Mouse (Mus musculus) heart, embryonic 11.5 days (tissue): ENCODE data around the gene Ugt1a6b. TPM values are rescaled to one million over a fixed set of nuclear protein-coding genes. Genes with fewer than 3 reads are reported as not detected.

ENCODE experiments used
- ATAC-seq: fragments of 200-750 bp; cut with Nextera tagmentation; replicated peaks from 2 replicates; pipeline ENCODE4 v1.8.0; 2017; ENCODE audit warnings: moderate library complexity; ENCODE audit not compliant: insufficient number of reproducible peaks, low FRiP score, low TSS enrichment
- H3K27ac ChIP-seq: fragments of 300-500 bp; sonication (generic); 2 replicates; pipeline ENCODE4 v1.5.1; 2014; ENCODE audit warnings: mild to moderate bottlenecking, low read depth, low read length
- H3K27me3 ChIP-seq: fragments of 300-500 bp; sonication (generic); 2 replicates; pipeline ENCODE4 v1.6.1; 2014; ENCODE audit warnings: mild to moderate bottlenecking, low read length, mixed read lengths; ENCODE audit not compliant: control insufficient read depth, insufficient read depth
- H3K36me3 ChIP-seq: fragments of 300-500 bp; sonication (generic); 2 replicates; pipeline ENCODE4 v1.6.1; 2014; ENCODE audit warnings: mild to moderate bottlenecking, low read length, moderate library complexity, mixed read lengths; ENCODE audit not compliant: control insufficient read depth, insufficient read depth
- H3K4me1 ChIP-seq: fragments of 300-500 bp; sonication (generic); 2 replicates; pipeline ENCODE4 v1.6.1; 2014; ENCODE audit warnings: low read length; ENCODE audit not compliant: control insufficient read depth, insufficient read depth
- H3K4me2 ChIP-seq: fragments of 300-500 bp; sonication (generic); 2 replicates; pipeline ENCODE4 v1.6.1; 2014; ENCODE audit warnings: mild to moderate bottlenecking, moderate library complexity
- H3K4me3 ChIP-seq: fragments of 300-500 bp; sonication (generic); 2 replicates; pipeline ENCODE4 v1.5.1; 2014; ENCODE audit warnings: low read depth, low read length
- H3K9ac ChIP-seq: fragments of 300-500 bp; sonication (generic); 2 replicates; pipeline ENCODE4 v1.6.1; 2014; ENCODE audit warnings: mild to moderate bottlenecking, low read depth, low read length, moderate library complexity
- H3K9me3 ChIP-seq: fragments of 300-500 bp; sonication (generic); replicated peaks from 2 replicates; pipeline ENCODE4 v1.6.1; 2016; ENCODE audit warnings: low read length; ENCODE audit not compliant: control insufficient read depth
- whole genome bisulfite sequencing: fragments of 180-500 bp; shearing (Covaris S2); extraction: QIAGEN DNeasy Blood & Tissue Kit; methylation state at CpG from one replicate; pipeline ENCODE4 v1.1.7; 2014; ENCODE audit not compliant: insufficient replicate concordance; 5-methylcytosine and 5-hydroxymethylcytosine counted together
- polyA plus RNA-seq: library from polyadenylated mRNA; unstranded; fragments of >200 nt; fragmentation: Nextera tagmentation; extraction: Ambion mirVana; gene quantifications from 2 replicates; pipeline ENCODE4 v1.2.1, GENCODE M21; 2014

Ugt1a6b gene
- polyA plus RNA-seq, 1 experiment from 2014 or later = not detected

DNA sequence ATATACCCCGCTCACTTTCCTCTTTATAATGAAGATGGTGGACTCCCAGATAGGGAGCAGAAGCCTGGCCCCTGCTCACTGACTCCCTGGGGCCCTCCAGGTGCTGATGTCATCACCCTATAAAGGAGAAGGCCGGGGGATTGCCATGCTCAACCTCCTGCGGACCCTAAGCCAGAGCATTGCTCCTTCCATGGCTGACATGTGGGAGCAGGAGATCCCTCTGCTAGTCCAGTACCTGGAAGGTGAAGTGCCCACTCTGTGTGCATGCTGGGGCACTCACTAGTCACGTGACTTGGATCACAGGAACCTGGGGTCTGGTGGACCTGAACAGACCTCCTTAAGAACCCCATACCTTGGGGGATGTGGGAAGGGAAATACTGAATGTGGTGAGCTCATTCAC is 137.5 kb downstream of the Ugt1a6b start:
- H3K9me3 ChIP-seq = peaks cover 90% of the 10 kb centered on the region
- no peak overlapping the region for H3K4me3 ChIP-seq
- ATAC-seq = peak; percentile 4; the same call in 1 of the 2 replicates

DNA sequence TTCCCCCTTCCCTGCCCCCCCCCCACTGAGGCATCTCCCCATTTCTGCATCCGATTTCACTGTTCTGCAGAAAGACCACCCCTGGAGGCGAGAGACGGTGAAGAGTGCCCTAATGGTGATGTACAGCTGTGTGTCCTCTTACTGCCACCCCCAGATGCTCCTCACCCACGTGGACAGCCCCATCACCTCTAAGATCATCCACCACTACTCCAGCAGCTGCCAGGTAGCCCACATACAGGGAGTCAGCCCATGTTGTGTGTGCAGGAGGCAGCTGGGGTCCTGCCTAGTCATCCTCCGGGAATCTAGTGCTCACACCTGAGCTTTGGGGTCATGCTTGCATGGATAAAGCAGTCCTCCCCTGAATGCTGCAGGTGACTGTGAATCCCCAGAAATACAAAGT is 140.8 kb downstream of the Ugt1a6b start:
- H3K27ac ChIP-seq = no peak overlapping the region
- H3K36me3 ChIP-seq = no peaks in the 10 kb centered on the region
- H3K9ac ChIP-seq = no peak overlapping the region
- H3K4me1 ChIP-seq = no peaks in the 10 kb centered on the region
- no peak for ATAC-seq
- H3K9me3 ChIP-seq = peaks cover 93% of the 10 kb centered on the region
- no peak overlapping the region for H3K4me2 ChIP-seq
- no peak overlapping the region for H3K4me3 ChIP-seq
- no peaks in the 10 kb centered on the region for H3K27me3 ChIP-seq
- 56% methylated on average over 5 of the region's 5 CpGs for WGBS

More for the DNA sequence above, 137.5 kb downstream of the Ugt1a6b start:
- Histone ChIP-seq H3K4me2 (no peak overlapping the region), H3K4me1 (no peaks in the 10 kb centered on the region), H3K9ac (no peak overlapping the region), H3K27ac (no peak overlapping the region), H3K36me3 (no peaks in the 10 kb centered on the region), H3K27me3 (no peaks in the 10 kb centered on the region)
- WGBS = 68% methylated on average over 4 of the region's 4 CpGs

GRCm38 (mm10) chr1:88245881-88246280 is 142.8 kb downstream of the Ugt1a6b start:
- Histone ChIP-seq H3K9ac (no peak overlapping the region), H3K4me1 (no peaks in the 10 kb centered on the region), H3K27ac (no peak overlapping the region), H3K4me3 (no peak overlapping the region), H3K4me2 (no peak overlapping the region), H3K36me3 (no peaks in the 10 kb centered on the region), H3K27me3 (no peaks in the 10 kb centered on the region), H3K9me3 (peaks cover 93% of the 10 kb centered on the region)
- no peak for ATAC-seq
- WGBS = 69% methylated on average over 6 of the region's 6 CpGs

GRCm38 (mm10) chr1:88246386-88246785 is 143.3 kb downstream of the Ugt1a6b start:
- peaks cover 93% of the 10 kb centered on the region for H3K9me3 ChIP-seq
- H3K9ac ChIP-seq = no peak overlapping the region
- no peak overlapping the region for H3K4me3 ChIP-seq
- H3K27me3 ChIP-seq = no peaks in the 10 kb centered on the region
- no peak for ATAC-seq
- H3K4me1 ChIP-seq = no peaks in the 10 kb centered on the region
- no peak overlapping the region for H3K27ac ChIP-seq
- 42% methylated on average over 6 of the region's 6 CpGs for WGBS
- no peaks in the 10 kb centered on the region for H3K36me3 ChIP-seq
- no peak overlapping the region for H3K4me2 ChIP-seq

DNA sequence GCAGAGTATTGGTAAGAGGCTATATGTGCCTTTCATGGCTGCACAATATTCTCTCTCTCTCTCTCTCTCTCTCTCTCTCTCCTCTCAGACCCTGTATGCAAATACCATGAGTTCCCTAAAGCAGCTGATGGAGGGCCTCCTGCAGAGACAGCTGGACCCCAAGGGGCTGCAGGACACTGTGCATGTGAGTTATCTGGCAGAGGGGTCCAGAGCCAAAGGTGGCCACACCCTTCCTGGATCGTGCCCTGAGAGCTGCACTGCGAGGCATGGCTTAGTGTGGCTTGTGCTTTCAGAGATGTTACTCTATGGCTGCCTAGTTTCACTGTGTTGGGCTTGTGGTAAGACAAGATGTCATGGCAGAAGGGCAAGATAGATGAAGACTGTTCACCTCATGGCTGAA is 144.6 kb downstream of the Ugt1a6b start:
- H3K4me3 ChIP-seq = no peak overlapping the region
- 50% methylated on average over 2 of the region's 2 CpGs for WGBS

GRCm38 (mm10) chr1:88248658-88249057 is 145.6 kb downstream of the Ugt1a6b start:
- H3K4me1 ChIP-seq = no peaks in the 10 kb centered on the region
- H3K4me2 ChIP-seq = no peak overlapping the region
- peaks cover 97% of the 10 kb centered on the region for H3K9me3 ChIP-seq
- no peak for ATAC-seq
- 64% methylated on average over 4 of the region's 4 CpGs for WGBS
- H3K9ac ChIP-seq = no peak overlapping the region
- no peaks in the 10 kb centered on the region for H3K27me3 ChIP-seq
- no peak overlapping the region for H3K4me3 ChIP-seq
- H3K27ac ChIP-seq = no peak overlapping the region
- no peaks in the 10 kb centered on the region for H3K36me3 ChIP-seq

More for the DNA sequence above, 144.6 kb downstream of the Ugt1a6b start:
- no peak for ATAC-seq
- Histone ChIP-seq H3K9ac (no peak overlapping the region), H3K9me3 (peaks cover 96% of the 10 kb centered on the region), H3K27me3 (no peaks in the 10 kb centered on the region), H3K4me2 (no peak overlapping the region), H3K27ac (no peak overlapping the region), H3K36me3 (no peaks in the 10 kb centered on the region), H3K4me1 (no peaks in the 10 kb centered on the region)

- H3K9me3 ChIP-seq = peaks cover 97% of the 10 kb centered on the region
- H3K27ac ChIP-seq = no peak overlapping the region
- no peaks in the 10 kb centered on the region for H3K4me1 ChIP-seq
- H3K36me3 ChIP-seq = no peaks in the 10 kb centered on the region
- 75% methylated on average over 7 of the region's 7 CpGs for WGBS
- no peak for ATAC-seq
- no peaks in the 10 kb centered on the region for H3K27me3 ChIP-seq
- H3K4me2 ChIP-seq = no peak overlapping the region
- H3K4me3 ChIP-seq = no peak overlapping the region
- no peak overlapping the region for H3K9ac ChIP-seq
Measured at GRCm38 (mm10) chr1:88249596-88249995, 146.5 kb downstream of the Ugt1a6b start.

DNA sequence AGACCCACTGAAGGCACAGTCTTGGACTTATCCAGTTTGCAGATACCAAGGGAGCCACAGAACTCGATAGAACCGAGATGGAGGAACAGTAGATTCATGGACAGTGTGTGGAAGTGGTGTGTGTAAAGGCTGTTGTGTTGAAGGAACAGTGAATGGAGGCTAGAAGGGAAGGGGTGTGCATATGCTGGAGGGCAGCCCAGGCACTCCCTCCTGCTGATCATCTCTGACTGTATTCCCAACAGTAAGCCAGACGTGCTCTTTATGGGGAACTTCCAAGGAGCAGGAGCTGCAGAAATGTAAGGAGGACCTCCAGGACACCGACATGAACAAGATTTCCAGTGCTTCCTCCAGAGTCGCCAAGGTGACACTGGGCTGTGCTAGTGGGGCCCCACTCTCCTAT is 147.0 kb downstream of the Ugt1a6b start:
- H3K36me3 ChIP-seq = no peaks in the 10 kb centered on the region

GRCm38 (mm10) chr1:88253106-88253505 is 150.1 kb downstream of the Ugt1a6b start:
- no peaks in the 10 kb centered on the region for H3K36me3 ChIP-seq
- H3K9me3 ChIP-seq = peaks cover 97% of the 10 kb centered on the region
- no peak for ATAC-seq
- 68% methylated on average over 8 of the region's 8 CpGs for WGBS
- no peak overlapping the region for H3K9ac ChIP-seq
- no peaks in the 10 kb centered on the region for H3K27me3 ChIP-seq
- H3K4me3 ChIP-seq = no peak overlapping the region
- H3K27ac ChIP-seq = no peak overlapping the region
- no peaks in the 10 kb centered on the region for H3K4me1 ChIP-seq
- H3K4me2 ChIP-seq = no peak overlapping the region

More for the DNA sequence above, 147.0 kb downstream of the Ugt1a6b start:
- ATAC-seq = no peak
- Histone ChIP-seq H3K4me3 (no peak overlapping the region), H3K4me2 (no peak overlapping the region), H3K9ac (no peak overlapping the region), H3K9me3 (peaks cover 97% of the 10 kb centered on the region), H3K27me3 (no peaks in the 10 kb centered on the region), H3K27ac (no peak overlapping the region), H3K4me1 (no peaks in the 10 kb centered on the region)
- WGBS = 75% methylated on average over 5 of the region's 5 CpGs
